Mouse (Mus musculus): ENCODE measurements around the gene Mylk. TPM values are rescaled to one million over a fixed set of nuclear protein-coding genes. Genes with fewer than 3 reads are reported as not detected.

Gene Mylk
- total and polyA plus RNA-seq, 3 experiments: 28.3 to 42.3 (median 32.9) TPM

GRCm38 (mm10) chr16:34920868-34921267, 175.9 kb downstream of the Mylk start:
- Histone ChIP-seq H3K27me3 (ENCODE audit: control insufficient read depth, insufficient read depth, low read length) (no peaks in the 10 kb centered on the region), H3K27ac (peak overlapping the region; percentile 57), H3K4me1 (ENCODE audit: control insufficient read depth, insufficient read depth, low read length) (peaks cover 24% of the 10 kb centered on the region), H3K79me2 (replicated peaks; ENCODE audit: control insufficient read depth, insufficient read depth, low read length) (no peaks in the 10 kb centered on the region), H3K4me3 (no peak overlapping the region), H3K36me3 (ENCODE audit: control insufficient read depth, insufficient read depth, low read length) (peaks cover 4% of the 10 kb centered on the region; the same call in 1 of the 2 replicates), H3K9ac (ENCODE audit: low read depth, low read length) (no peak overlapping the region)
- DNase-seq: no peak
- intact Hi-C loops (cut with DNase I): loop anchor here (1.0 kb wide), 1 partner anchor 46 kb away; no protein-coding TSS in a partner anchor
- 65% methylated on average over 8 of the region's 8 CpGs for WGBS
- no peak for TF ChIP-seq POLR2A (IDR thresholded peaks at IDR 0.05; ENCODE audit: insufficient read depth, low read depth, low read length)
- no peak for TF ChIP-seq CTCF (IDR thresholded peaks at IDR 0.05)
- no peak for TF ChIP-seq EP300 (IDR thresholded peaks at IDR 0.05; ENCODE audit: insufficient read depth, low read depth, low read length)

- H3K79me2 ChIP-seq (replicated peaks; ENCODE audit: control insufficient read depth, insufficient read depth, low read length): no peaks in the 10 kb centered on the region
- peaks cover 4% of the 10 kb centered on the region; the same call in 1 of the 2 replicates for H3K36me3 ChIP-seq (ENCODE audit: control insufficient read depth, insufficient read depth, low read length)
- H3K4me1 ChIP-seq (ENCODE audit: control insufficient read depth, insufficient read depth, low read length): peaks cover 27% of the 10 kb centered on the region
- TF ChIP-seq CTCF (IDR thresholded peaks at IDR 0.05) (no peak), POLR2A (IDR thresholded peaks at IDR 0.05; ENCODE audit: insufficient read depth, low read depth, low read length) (peak; percentile 58; the same call in 1 of the 2 replicates), EP300 (IDR thresholded peaks at IDR 0.05; ENCODE audit: insufficient read depth, low read depth, low read length) (no peak)
- 77% methylated on average over 10 of the region's 10 CpGs for WGBS
- peak overlapping the region; percentile 22; the same call in 1 of the 2 replicates for H3K4me3 ChIP-seq
- DNase-seq: no peak
- intact Hi-C loops (cut with DNase I): no loop called here
- no peaks in the 10 kb centered on the region for H3K27me3 ChIP-seq (ENCODE audit: control insufficient read depth, insufficient read depth, low read length)
- H3K9ac ChIP-seq (ENCODE audit: low read depth, low read length): peak overlapping the region; percentile 3; the same call in 1 of the 2 replicates
- H3K27ac ChIP-seq: peak overlapping the region; percentile 53
Observed at GRCm38 (mm10) chr16:34921319-34921718, 176.3 kb downstream of the Mylk start.

DNA sequence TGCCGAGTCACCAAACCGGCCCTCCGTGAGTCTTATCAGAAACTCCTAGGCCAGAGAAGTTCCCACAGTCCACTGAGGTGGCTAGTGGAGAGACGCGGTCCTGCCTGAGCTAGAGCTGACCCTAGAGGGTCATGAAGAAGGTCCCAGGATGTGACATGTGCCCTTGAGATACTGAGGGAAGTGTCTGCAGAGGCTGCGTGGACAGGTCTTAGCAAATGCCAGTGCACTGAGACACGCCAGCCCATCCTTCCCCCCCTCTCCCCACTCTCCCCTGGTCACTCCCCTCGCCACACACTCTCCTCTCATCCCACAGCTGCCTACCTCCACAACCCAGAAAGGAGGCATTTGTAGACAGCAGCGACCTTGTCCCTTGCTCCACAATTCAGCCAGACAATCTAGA, 178.6 kb downstream of the Mylk start:
- Histone ChIP-seq H3K9ac (ENCODE audit: low read depth, low read length) (peak overlapping the region; percentile 15), H3K79me2 (replicated peaks; ENCODE audit: control insufficient read depth, insufficient read depth, low read length) (no peaks in the 10 kb centered on the region), H3K4me3 (no peak overlapping the region), H3K27ac (peak overlapping the region; percentile 82), H3K36me3 (ENCODE audit: control insufficient read depth, insufficient read depth, low read length) (peaks cover 4% of the 10 kb centered on the region; the same call in 1 of the 2 replicates), H3K4me1 (ENCODE audit: control insufficient read depth, insufficient read depth, low read length) (peaks cover 36% of the 10 kb centered on the region), H3K27me3 (ENCODE audit: control insufficient read depth, insufficient read depth, low read length) (no peaks in the 10 kb centered on the region)
- TF ChIP-seq CTCF (IDR thresholded peaks at IDR 0.05): no peak
- TF ChIP-seq POLR2A (IDR thresholded peaks at IDR 0.05; ENCODE audit: insufficient read depth, low read depth, low read length): no peak
- no peak for TF ChIP-seq EP300 (IDR thresholded peaks at IDR 0.05; ENCODE audit: insufficient read depth, low read depth, low read length)
- no peak for DNase-seq
- intact Hi-C loops (cut with DNase I): loop anchor here (2.0 kb wide), 1 partner anchor 17 kb away; no protein-coding TSS in a partner anchor
- 81% methylated on average over 9 of the region's 9 CpGs for WGBS

GRCm38 (mm10) chr16:34924324-34924723, 179.3 kb downstream of the Mylk start:
- H3K9ac ChIP-seq (ENCODE audit: low read depth, low read length): peak overlapping the region; percentile 20
- TF ChIP-seq CTCF (IDR thresholded peaks at IDR 0.05) (no peak), EP300 (IDR thresholded peaks at IDR 0.05; ENCODE audit: insufficient read depth, low read depth, low read length) (no peak), POLR2A (IDR thresholded peaks at IDR 0.05; ENCODE audit: insufficient read depth, low read depth, low read length) (no peak)
- H3K27me3 ChIP-seq (ENCODE audit: control insufficient read depth, insufficient read depth, low read length): no peaks in the 10 kb centered on the region
- 67% methylated on average over 5 of the region's 5 CpGs for WGBS
- intact Hi-C loops (cut with DNase I): loop anchor here (2.0 kb wide), 1 partner anchor 18 kb away; no protein-coding TSS in a partner anchor
- H3K4me1 ChIP-seq (ENCODE audit: control insufficient read depth, insufficient read depth, low read length): peaks cover 36% of the 10 kb centered on the region
- no peak overlapping the region for H3K4me3 ChIP-seq
- DNase-seq: no peak
- peaks cover 4% of the 10 kb centered on the region; the same call in 1 of the 2 replicates for H3K36me3 ChIP-seq (ENCODE audit: control insufficient read depth, insufficient read depth, low read length)
- no peaks in the 10 kb centered on the region for H3K79me2 ChIP-seq (replicated peaks; ENCODE audit: control insufficient read depth, insufficient read depth, low read length)
- peak overlapping the region; percentile 82 for H3K27ac ChIP-seq

- WGBS: 25% methylated on average over 6 of the region's 6 CpGs
- no peaks in the 10 kb centered on the region for H3K27me3 ChIP-seq (ENCODE audit: control insufficient read depth, insufficient read depth, low read length)
Observed at GRCm38 (mm10) chr16:34924937-34925618, 180.1 kb downstream of the Mylk start.

More at GRCm38 (mm10) chr16:34924937-34925618, 180.1 kb downstream of the Mylk start:
- Histone ChIP-seq H3K9ac (ENCODE audit: low read depth, low read length) (peak overlapping the region; percentile 33), H3K36me3 (ENCODE audit: control insufficient read depth, insufficient read depth, low read length) (peaks cover 4% of the 10 kb centered on the region; the same call in 1 of the 2 replicates), H3K4me1 (ENCODE audit: control insufficient read depth, insufficient read depth, low read length) (peaks cover 36% of the 10 kb centered on the region), H3K79me2 (replicated peaks; ENCODE audit: control insufficient read depth, insufficient read depth, low read length) (no peaks in the 10 kb centered on the region), H3K4me3 (no peak overlapping the region), H3K27ac (peak overlapping the region; percentile 82)
- peak; percentile 85 to 89 for DNase-seq
- intact Hi-C loops (cut with DNase I): loop anchor here (2.0 kb wide), 1 partner anchor 18 kb away; no protein-coding TSS in a partner anchor
- TF ChIP-seq CTCF (IDR thresholded peaks at IDR 0.05): peak; percentile 49
- peak; percentile 81 for TF ChIP-seq EP300 (IDR thresholded peaks at IDR 0.05; ENCODE audit: insufficient read depth, low read depth, low read length)
- peak; percentile 57 for TF ChIP-seq POLR2A (IDR thresholded peaks at IDR 0.05; ENCODE audit: insufficient read depth, low read depth, low read length)
